Mouse (Mus musculus) heart, embryonic 12.5 days (tissue): ENCODE results near the gene Tmc2. TPM values are rescaled to one million over a fixed set of nuclear protein-coding genes. Genes with fewer than 3 reads are reported as not detected.
A peak's percentile ranks its signal among the peaks of the same experiment; 100 is the strongest.

Source experiments
- ATAC-seq: fragments of 200-750 bp; cut with Nextera tagmentation; 2 replicates; pipeline ENCODE4 v1.8.0; 2017; ENCODE audit warnings: moderate TSS enrichment, moderate library complexity; ENCODE audit not compliant: insufficient number of reproducible peaks, low FRiP score
- H3K27ac ChIP-seq: fragments of 300-500 bp; sonication (generic); 2 replicates; pipeline ENCODE4 v1.5.1; 2016; ENCODE audit warnings: mild to moderate bottlenecking, moderate library complexity; ENCODE audit not compliant: poor library complexity, severe bottlenecking
- H3K27me3 ChIP-seq: fragments of 300-500 bp; sonication (generic); replicated peaks from 2 replicates; pipeline ENCODE4 v1.6.1; 2016; ENCODE audit warnings: mild to moderate bottlenecking, moderate library complexity
- H3K36me3 ChIP-seq: fragments of 300-500 bp; sonication (generic); 2 replicates; pipeline ENCODE4 v1.6.1; 2016; ENCODE audit warnings: mild to moderate bottlenecking, moderate library complexity
- H3K4me1 ChIP-seq: fragments of 300-500 bp; sonication (generic); replicated peaks from 2 replicates; pipeline ENCODE4 v1.6.1; 2016; ENCODE audit warnings: mild to moderate bottlenecking
- H3K4me2 ChIP-seq: fragments of 300-500 bp; sonication (generic); 2 replicates; pipeline ENCODE4 v1.6.1; 2016; ENCODE audit warnings: mild to moderate bottlenecking, moderate library complexity
- H3K4me3 ChIP-seq: fragments of 300-500 bp; sonication (generic); 2 replicates; pipeline ENCODE4 v1.5.1; 2016; ENCODE audit warnings: mild to moderate bottlenecking
- H3K9ac ChIP-seq: fragments of 300-500 bp; sonication (generic); 2 replicates; pipeline ENCODE4 v1.6.1; 2016; ENCODE audit warnings: mild to moderate bottlenecking, moderate library complexity
- H3K9me3 ChIP-seq: fragments of 300-500 bp; sonication (generic); replicated peaks from 2 replicates; pipeline ENCODE4 v1.6.1; 2016; ENCODE audit warnings: mild to moderate bottlenecking, moderate library complexity
- WGBS: fragments of 180-500 bp; shearing (Covaris S2); methylation state at CpG from one replicate; pipeline ENCODE4 v1.1.7; 2016; 5-methylcytosine and 5-hydroxymethylcytosine counted together
- polyA plus RNA-seq: library from polyadenylated mRNA; unstranded; fragments of >200 nt; fragmentation: Nextera tagmentation; extraction: Ambion mirVana; gene quantifications from 2 replicates; pipeline ENCODE4 v1.2.1, GENCODE M21; 2016

Gene Tmc2
- polyA plus RNA-seq, 1 experiment from 2014 or later: not detected

DNA sequence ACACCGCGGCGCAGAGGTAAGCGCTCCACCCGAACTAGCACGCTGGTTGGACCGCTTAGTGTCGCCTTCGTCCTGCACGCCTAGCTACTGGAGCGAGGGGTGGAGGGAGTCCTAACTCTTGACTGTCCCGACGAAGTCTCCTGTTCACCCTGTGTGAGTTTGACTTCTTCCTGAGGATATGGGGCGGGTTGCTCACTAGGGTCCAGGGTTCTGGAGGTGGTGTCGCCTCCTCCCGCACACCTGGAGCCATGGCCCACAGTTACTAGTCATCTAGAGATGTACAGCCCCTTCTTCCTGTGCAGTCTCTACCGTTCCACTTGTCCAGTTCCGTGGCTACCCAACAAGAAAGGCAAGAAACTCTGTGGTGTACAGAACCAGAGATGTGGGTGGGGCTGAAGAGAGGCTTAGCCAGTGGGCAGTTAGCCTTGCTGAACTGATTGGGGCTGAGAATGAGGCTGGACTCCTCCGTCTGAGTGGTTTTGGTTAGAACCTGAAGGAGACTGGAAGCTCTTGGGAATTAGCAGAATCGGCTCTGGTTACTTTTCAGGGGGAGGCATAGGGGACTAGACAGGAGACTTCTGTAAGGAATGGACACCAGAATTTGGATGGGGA, 101.2 kb downstream of the Tmc2 start:
- Histone ChIP-seq H3K4me3 (peak overlapping the region; percentile 76), H3K4me2 (peak overlapping the region; percentile 89), H3K27me3 (peaks cover 66% of the 10 kb centered on the region), H3K4me1 (peaks cover 21% of the 10 kb centered on the region), H3K36me3 (no peaks in the 10 kb centered on the region), H3K27ac (no peak overlapping the region), H3K9me3 (no peaks in the 10 kb centered on the region), H3K9ac (peak overlapping the region; percentile 80)
- WGBS: 6% methylated on average over 20 of the region's 20 CpGs
- no peak; the same call in 1 of the 2 replicates for ATAC-seq

DNA sequence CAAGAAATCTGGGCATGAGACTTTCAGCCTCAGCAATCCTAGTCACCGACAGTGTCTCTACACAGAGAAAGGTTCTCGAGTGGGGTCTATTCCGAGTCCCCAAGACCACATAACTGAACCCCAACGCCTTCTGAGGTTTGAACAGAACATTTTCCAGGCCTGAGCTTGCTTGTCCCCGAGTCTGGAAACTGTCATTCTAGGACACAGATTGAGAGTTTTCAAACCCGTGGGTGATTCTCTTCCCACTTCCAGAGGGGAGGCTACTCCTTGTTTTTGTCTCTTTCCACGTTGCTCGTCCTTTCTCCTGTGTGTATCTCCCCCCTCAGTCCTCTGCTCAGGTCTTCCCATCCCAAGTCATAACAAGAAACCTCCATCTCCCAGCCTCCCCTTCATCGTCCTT, 102.6 kb downstream of the Tmc2 start:
- H3K36me3 ChIP-seq: no peaks in the 10 kb centered on the region
- ATAC-seq: no peak
- peaks cover 58% of the 10 kb centered on the region for H3K27me3 ChIP-seq

DNA sequence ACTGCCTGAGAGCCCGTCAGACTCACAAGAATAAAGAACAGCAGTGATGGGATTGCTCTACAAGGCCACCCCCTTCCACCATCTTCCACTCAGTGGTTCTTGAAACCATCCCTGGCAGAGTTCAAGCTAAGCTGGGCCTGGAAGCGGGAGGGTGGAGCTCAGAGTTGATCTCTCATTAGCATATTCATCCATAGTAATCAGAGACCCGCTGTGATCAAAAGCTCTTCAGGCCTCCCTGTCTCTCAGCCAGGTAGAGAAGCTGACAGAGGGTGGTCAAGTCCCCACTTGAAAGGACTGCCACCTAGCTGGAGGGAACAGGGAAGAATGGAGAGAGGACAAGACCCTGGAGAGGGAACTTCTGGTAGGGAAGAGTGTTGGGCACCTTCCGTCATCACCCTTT, 108.0 kb downstream of the Tmc2 start:
- no peak for ATAC-seq
- Histone ChIP-seq H3K4me2 (no peak overlapping the region), H3K4me3 (no peak overlapping the region), H3K9ac (no peak overlapping the region), H3K4me1 (no peaks in the 10 kb centered on the region; the same call in 1 of the 2 replicates), H3K27me3 (peaks cover 11% of the 10 kb centered on the region), H3K36me3 (peaks cover 16% of the 10 kb centered on the region), H3K27ac (no peak overlapping the region), H3K9me3 (no peaks in the 10 kb centered on the region)
- 50% methylated on average over 4 of the region's 4 CpGs for WGBS

More for the DNA sequence above, 102.6 kb downstream of the Tmc2 start:
- Histone ChIP-seq H3K4me1 (peaks cover 21% of the 10 kb centered on the region), H3K4me3 (no peak overlapping the region), H3K9ac (no peak overlapping the region), H3K4me2 (no peak overlapping the region), H3K9me3 (no peaks in the 10 kb centered on the region), H3K27ac (no peak overlapping the region)
- 63% methylated on average over 9 of the region's 9 CpGs for WGBS

Other genes starting within 250 kb of the Tmc2 start
- gene Tgm3, start 182.8 kb upstream of the Tmc2 start, polyA plus RNA-seq: 0.04 TPM in 1 of 2 replicates, not detected in the other
- gene Tgm6, start 82.8 kb upstream of the Tmc2 start, polyA plus RNA-seq: not detected in 2 replicates
- gene Snrpb, start 15.8 kb upstream of the Tmc2 start, polyA plus RNA-seq: 386 and 401 TPM in 2 replicates
- 192 and 193 TPM in 2 replicates for gene Nop56, start 79.2 kb downstream of the Tmc2 start, polyA plus RNA-seq
- 218 and 221 TPM in 2 replicates for gene Idh3b, start 89.4 kb downstream of the Tmc2 start, polyA plus RNA-seq
- 0.91 and 1.2 TPM in 2 replicates for gene Ebf4, start 100.0 kb downstream of the Tmc2 start, polyA plus RNA-seq
- gene Cpxm1, start 202.4 kb downstream of the Tmc2 start, polyA plus RNA-seq: 32.2 and 33.3 TPM in 2 replicates
- gene Gm28372, start 210.0 kb downstream of the Tmc2 start, polyA plus RNA-seq: 0.09 and 0.24 TPM in 2 replicates
- gene 1700020A23Rik, start 210.1 kb downstream of the Tmc2 start, polyA plus RNA-seq: not detected in 2 replicates
- gene Tmem239, start 211.3 kb downstream of the Tmc2 start, polyA plus RNA-seq: not detected in 2 replicates
- gene Vps16, start 229.1 kb downstream of the Tmc2 start, polyA plus RNA-seq: 63.5 and 63.9 TPM in 2 replicates
- 7.5 and 9.0 TPM in 2 replicates for gene Pced1a, start 229.5 kb downstream of the Tmc2 start, polyA plus RNA-seq